ENCODE assay signal across 8 mouse cellular contexts in genomic region chr9:44486335-44486734, GRCm38 (mm10). TPM values are rescaled to one million over a fixed set of nuclear protein-coding genes. Genes with fewer than 3 reads are reported as not detected.
DNase-seq lines count a peak whose midpoint lies in the region; ATAC-seq and TF ChIP-seq lines count a peak whose summit lies in the region.

No protein-coding gene starts in this region.

- H3K4me1 ChIP-seq in forebrain, embryonic 15.5 days = peaks cover 88% of the 10 kb centered on the region
- peaks cover 80% of the 10 kb centered on the region for H3K4me1 ChIP-seq in intestine, embryonic 16.5 days (ENCODE audit: control insufficient read depth, insufficient read depth, low read length)
- peaks cover 56% of the 10 kb centered on the region for H3K4me1 ChIP-seq in liver, postnatal 0 days (ENCODE audit: insufficient read depth)
- peaks cover 81% of the 10 kb centered on the region for H3K4me1 ChIP-seq in stomach, embryonic 16.5 days (ENCODE audit: control insufficient read depth, insufficient read depth, low read length)

- H3K27me3 ChIP-seq in forebrain, embryonic 15.5 days = no peaks in the 10 kb centered on the region
- H3K27me3 ChIP-seq in intestine, embryonic 16.5 days (replicated peaks; ENCODE audit: control insufficient read depth, insufficient read depth, low read length) = no peaks in the 10 kb centered on the region
- H3K27me3 ChIP-seq in liver, postnatal 0 days (ENCODE audit: insufficient read depth, low read length) = 0 out of 2 replicates have a peak, but pooled peaks cover 3% of the 10 kb centered on the region
- H3K27me3 ChIP-seq in stomach, embryonic 16.5 days (ENCODE audit: control insufficient read depth, insufficient read depth, low read length) = no peaks in the 10 kb centered on the region

- WGBS in forebrain, embryonic 15.5 days = 19% methylated on average over 3 of the region's 3 CpGs
- 10% methylated on average over 3 of the region's 3 CpGs for WGBS in intestine, embryonic 16.5 days
- 54% methylated on average over 3 of the region's 3 CpGs for WGBS in liver, postnatal 0 days (ENCODE audit: insufficient replicate concordance)
- WGBS in stomach, embryonic 16.5 days = 9% methylated on average over 3 of the region's 3 CpGs

- peak overlapping the region; percentile 97 for H3K4me3 ChIP-seq in forebrain, embryonic 15.5 days
- H3K4me3 ChIP-seq in intestine, embryonic 16.5 days (ENCODE audit: low read length) = peak overlapping the region; percentile 93
- peak overlapping the region; percentile 42 for H3K4me3 ChIP-seq in liver, postnatal 0 days (ENCODE audit: low read depth, low read length)
- H3K4me3 ChIP-seq in stomach, embryonic 16.5 days (replicated peaks; ENCODE audit: low read length) = peak overlapping the region; percentile 94

- no peak overlapping the region; the same call in 1 of the 2 replicates for H3K27ac ChIP-seq in forebrain, embryonic 15.5 days (replicated peaks)
- peak overlapping the region; percentile 94 for H3K27ac ChIP-seq in intestine, embryonic 16.5 days (ENCODE audit: low read length)
- H3K27ac ChIP-seq in liver, postnatal 0 days (ENCODE audit: low read depth) = peak overlapping the region; percentile 97
- peak overlapping the region; percentile 97 for H3K27ac ChIP-seq in stomach, embryonic 16.5 days (ENCODE audit: low read length)

- H3K9me3 ChIP-seq in forebrain, embryonic 15.5 days = no peaks in the 10 kb centered on the region
- no peaks in the 10 kb centered on the region for H3K9me3 ChIP-seq in intestine, embryonic 16.5 days (ENCODE audit: control insufficient read depth, low read length)
- no peaks in the 10 kb centered on the region for H3K9me3 ChIP-seq in liver, postnatal 0 days (ENCODE audit: low read length)
- H3K9me3 ChIP-seq in stomach, embryonic 16.5 days (replicated peaks; ENCODE audit: control insufficient read depth, low read length) = no peaks in the 10 kb centered on the region

- H3K9ac ChIP-seq in forebrain, embryonic 15.5 days (replicated peaks) = peak overlapping the region; percentile 99
- peak overlapping the region; percentile 64 for H3K9ac ChIP-seq in intestine, embryonic 16.5 days (ENCODE audit: low read depth, low read length)
- H3K9ac ChIP-seq in liver, postnatal 0 days (replicated peaks) = peak overlapping the region; percentile 54
- H3K9ac ChIP-seq in stomach, embryonic 16.5 days (ENCODE audit: low read length) = peak overlapping the region; percentile 98

- peak overlapping the region; percentile 87 for H3K4me2 ChIP-seq in forebrain, embryonic 15.5 days (replicated peaks)
- H3K4me2 ChIP-seq in intestine, embryonic 16.5 days (ENCODE audit: low read depth, low read length) = peak overlapping the region; percentile 74
- peak overlapping the region; percentile 92 for H3K4me2 ChIP-seq in liver, postnatal 0 days (ENCODE audit: low read depth, low read length)
- H3K4me2 ChIP-seq in stomach, embryonic 16.5 days (ENCODE audit: low read depth, low read length) = peak overlapping the region; percentile 87

- ATAC-seq in forebrain, embryonic 15.5 days (replicated peaks) = no peak
- no peak for ATAC-seq in intestine, embryonic 16.5 days
- ATAC-seq in liver, postnatal 0 days = no peak
- no peak for ATAC-seq in stomach, embryonic 16.5 days (ENCODE audit: insufficient read depth, low FRiP score)
- ATAC-seq in inflammation-experienced regulatory T-cells, adult 6 months = no peak

- TF ChIP-seq EP300 in liver, postnatal 0 days (IDR thresholded peaks at IDR 0.05; ENCODE audit: low read depth) = no peak

- DNase-seq in 3T3-L1 (ENCODE audit: low read depth, low spot score) (peak; percentile 48), NIH3T3 (ENCODE audit: low read depth) (peak; percentile 58)
- peak; percentile 58 for DNase-seq in liver, postnatal 0 days
- no peak for DNase-seq in layer of hippocampus, adult 8-10 months (ENCODE audit: low spot score in 2 of 2)

- H3K36me3 ChIP-seq in forebrain, embryonic 15.5 days = no peaks in the 10 kb centered on the region
- H3K36me3 ChIP-seq in intestine, embryonic 16.5 days (ENCODE audit: control insufficient read depth, insufficient read depth, low read length) = no peaks in the 10 kb centered on the region
- no peaks in the 10 kb centered on the region for H3K36me3 ChIP-seq in liver, postnatal 0 days (replicated peaks; ENCODE audit: insufficient read depth, low read length)
- no peaks in the 10 kb centered on the region for H3K36me3 ChIP-seq in stomach, embryonic 16.5 days (ENCODE audit: control insufficient read depth, insufficient read depth, low read length)

- no peak for TF ChIP-seq CTCF in liver, postnatal 0 days (IDR thresholded peaks at IDR 0.05; ENCODE audit: low read depth)

RNA-seq across cellular contexts. Expression of gene Bcl9l, which starts 3.7 kb away (rescaled TPM):
- 13.6 and 14.4 TPM in 2 replicates for polyA plus RNA-seq in forebrain, embryonic 15.5 days (2015; fragmentation: Nextera tagmentation; extraction: Ambion mirVana)
- 5.1 and 5.9 TPM in 2 replicates for polyA plus RNA-seq in intestine, embryonic 16.5 days (2015; fragmentation: Nextera tagmentation; extraction: Ambion mirVana)
- polyA plus RNA-seq in liver, postnatal 0 days (2015; fragmentation: Nextera tagmentation; extraction: Ambion mirVana) = 2.0 and 2.2 TPM in 2 replicates
- 9.0 and 10.6 TPM in 2 replicates for polyA plus RNA-seq in stomach, embryonic 16.5 days (2015; fragmentation: Nextera tagmentation; extraction: Ambion mirVana)
- 10 to 100 TPM; 11.1 to 12.4 (median 12.2) TPM for polyA plus RNA-seq in inflammation-experienced regulatory T-cells, adult 6 months (2017; shearing (Covaris generic))
- 10 to 100 TPM; 61.8 to 68.3 (median 64.9) TPM for total RNA-seq in layer of hippocampus, adult 8-10 months (2022)

RNA-seq across cellular contexts. Expression of gene Upk2, which starts 31.6 kb away (rescaled TPM):
- polyA plus RNA-seq in forebrain, embryonic 15.5 days (2015; fragmentation: Nextera tagmentation; extraction: Ambion mirVana) = not detected in 2 replicates
- polyA plus RNA-seq in intestine, embryonic 16.5 days (2015; fragmentation: Nextera tagmentation; extraction: Ambion mirVana) = 0.61 and 0.80 TPM in 2 replicates
- not detected in 2 replicates for polyA plus RNA-seq in liver, postnatal 0 days (2015; fragmentation: Nextera tagmentation; extraction: Ambion mirVana)
- polyA plus RNA-seq in stomach, embryonic 16.5 days (2015; fragmentation: Nextera tagmentation; extraction: Ambion mirVana) = 31.1 and 39.0 TPM in 2 replicates
- polyA plus RNA-seq in inflammation-experienced regulatory T-cells, adult 6 months (2017; shearing (Covaris generic)) = not detected
- not detected for total RNA-seq in layer of hippocampus, adult 8-10 months (2022)

RNA-seq across cellular contexts. Expression of gene Foxr1, which starts 45.4 kb away (rescaled TPM):
- not detected in 2 replicates for polyA plus RNA-seq in forebrain, embryonic 15.5 days (2015; fragmentation: Nextera tagmentation; extraction: Ambion mirVana)
- not detected in 2 replicates for polyA plus RNA-seq in intestine, embryonic 16.5 days (2015; fragmentation: Nextera tagmentation; extraction: Ambion mirVana)
- not detected in 2 replicates for polyA plus RNA-seq in liver, postnatal 0 days (2015; fragmentation: Nextera tagmentation; extraction: Ambion mirVana)
- polyA plus RNA-seq in stomach, embryonic 16.5 days (2015; fragmentation: Nextera tagmentation; extraction: Ambion mirVana) = not detected in 2 replicates
- under 1 TPM in 2 of 3 experiments, not detected in 1; 0.17 to 0.72 TPM for polyA plus RNA-seq in inflammation-experienced regulatory T-cells, adult 6 months (2017; shearing (Covaris generic))
- not detected for total RNA-seq in layer of hippocampus, adult 8-10 months (2022)

Comparison
In these comparisons a context has a peak if more than half of its experiments do, and no peak if none do; other contexts are left out.
1. DNase-seq: peak in 3T3-L1 (single experiment), NIH3T3 (single experiment) and liver, postnatal 0 days (single experiment); none in layer of hippocampus, adult 8-10 months (0 of 2).
2. H3K4me3 ChIP-seq: peak in every context shown above with its lines; median percentile 97 in forebrain, embryonic 15.5 days; 94 in stomach, embryonic 16.5 days; 93 in intestine, embryonic 16.5 days; 42 in liver, postnatal 0 days.
3. RNA of gene Upk2, which starts 31.6 kb away (polyA plus RNA-seq): 31.1 to 39.0 TPM in stomach, embryonic 16.5 days; 0.61 to 0.80 TPM in intestine, embryonic 16.5 days, not detected in liver, postnatal 0 days, not detected in forebrain, embryonic 15.5 days and not detected in inflammation-experienced regulatory T-cells, adult 6 months; every median in the first group is over 10 times any median in the second.
4. Peak in every context shown above with its lines, with median percentiles within 50 percentile points of each other: H3K4me2 ChIP-seq and H3K9ac ChIP-seq.